Mouse (Mus musculus) kidney, adult 2 months (tissue): ENCODE measurements around the gene Snx9.

Experiments used
- CTCF ChIP-seq: fragments of 200-500 bp; conservative IDR thresholded peaks from 2 replicates; pipeline ENCODE4 v1.5.1; 2011; ENCODE audit warnings: low read depth, mild to moderate bottlenecking, control low read depth, low read length, moderate library complexity, mixed read lengths; ENCODE audit not compliant: insufficient read depth, insufficient read length
- POLR2A ChIP-seq: fragments of 200-500 bp; IDR thresholded peaks from one replicate; pipeline ENCODE4 v1.6.1; 2011; ENCODE audit warnings: low read depth, low read length, control low read depth

DNA sequence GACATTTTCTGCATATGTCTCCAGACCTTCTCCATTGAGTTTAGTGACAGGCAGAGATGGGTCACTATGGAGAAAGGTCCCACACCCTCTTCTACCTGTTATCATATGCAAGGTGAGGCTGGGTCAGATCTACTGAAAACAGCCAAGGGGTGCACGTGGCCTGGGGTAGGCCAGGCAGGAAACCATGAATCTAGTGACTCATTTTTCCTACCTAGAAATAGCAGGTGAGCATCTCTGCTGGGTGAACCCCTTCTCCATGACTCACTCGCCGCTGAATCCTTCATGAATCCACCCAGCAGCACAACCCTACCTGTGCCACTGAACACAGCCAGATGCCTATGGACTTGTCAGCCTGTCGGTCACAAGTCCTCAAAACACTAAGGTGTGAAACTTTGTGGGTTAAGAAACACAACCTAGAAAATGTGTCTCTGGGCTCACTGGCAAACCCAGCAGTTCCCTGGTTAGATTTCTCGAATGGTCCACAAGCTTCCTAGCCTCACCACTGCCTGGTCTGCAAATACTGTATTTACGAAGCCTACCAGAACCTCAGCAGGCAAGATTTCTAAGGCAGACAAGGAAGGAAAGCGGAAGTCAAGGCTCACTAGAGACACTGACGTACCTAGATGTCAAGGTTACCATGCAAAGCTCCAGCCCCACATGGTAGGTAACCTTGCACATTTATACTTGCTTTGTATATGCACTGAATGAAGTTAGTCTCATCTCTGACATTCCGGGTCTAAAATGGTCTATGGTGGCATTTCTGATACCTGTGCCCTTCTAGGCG, 37.7 kb upstream of the Snx9 start:
- TF ChIP-seq CTCF (no peak), POLR2A (no peak)
